Mouse (Mus musculus): ENCODE data around the gene Ykt6. TPM values are rescaled to one million over a fixed set of nuclear protein-coding genes. Genes with fewer than 3 reads are reported as not detected.

Gene Ykt6
- total RNA-seq, 2 experiments from 2014 or later = 78.9 to 79.3 TPM

- DNase-seq (ENCODE audit: low spot score in 2 of 2) = no peak
Observed at GRCm38 (mm10) chr11:5947796-5948195, 7.7 kb upstream of the Ykt6 start.

GRCm38 (mm10) chr11:5948546-5949250, 6.8 kb upstream of the Ykt6 start:
- DNase-seq (ENCODE audit: low spot score in 2 of 2) = no peak

GRCm38 (mm10) chr11:5949586-5950352, 5.7 kb upstream of the Ykt6 start, which contains the start of gene Gck:
Gck (minus strand) TSS chr11:5950081.
- no peak for DNase-seq (ENCODE audit: low spot score in 2 of 2)

GRCm38 (mm10) chr11:5952501-5952900, 3.0 kb upstream of the Ykt6 start:
- no peak for DNase-seq (ENCODE audit: low spot score in 2 of 2)

GRCm38 (mm10) chr11:5953130-5953765, 2.2 kb upstream of the Ykt6 start:
- no peak for DNase-seq (ENCODE audit: low spot score in 2 of 2)

GRCm38 (mm10) chr11:5954435-5954834, 1.1 kb upstream of the Ykt6 start:
- DNase-seq (ENCODE audit: low spot score in 2 of 2) = no peak

GRCm38 (mm10) chr11:5954965-5955504, 458 bp upstream of the Ykt6 start:
- DNase-seq (ENCODE audit: low spot score in 2 of 2) = no peak

GRCm38 (mm10) chr11:5960051-5960450, 4.6 kb downstream of the Ykt6 start:
- no peak for DNase-seq (ENCODE audit: low spot score in 2 of 2)

- no peak for DNase-seq (ENCODE audit: low spot score in 2 of 2)
Observed at GRCm38 (mm10) chr11:5965865-5966264, 10.4 kb downstream of the Ykt6 start.

GRCm38 (mm10) chr11:5966751-5967150, 11.3 kb downstream of the Ykt6 start:
- no peak for DNase-seq (ENCODE audit: low spot score in 2 of 2)

- no peak for DNase-seq (ENCODE audit: low spot score in 2 of 2)
Observed at GRCm38 (mm10) chr11:5968223-5968622, 12.7 kb downstream of the Ykt6 start.

- DNase-seq (ENCODE audit: low spot score in 2 of 2) = no peak
Observed at GRCm38 (mm10) chr11:5971202-5971601, 15.7 kb downstream of the Ykt6 start.

GRCm38 (mm10) chr11:5973151-5973550, 17.7 kb downstream of the Ykt6 start:
- no peak for DNase-seq (ENCODE audit: low spot score in 2 of 2)

- no peak for DNase-seq (ENCODE audit: low spot score in 2 of 2)
Observed at GRCm38 (mm10) chr11:5974053-5974452, 18.6 kb downstream of the Ykt6 start.

- DNase-seq (ENCODE audit: low spot score in 2 of 2) = no peak
Observed at GRCm38 (mm10) chr11:5975068-5975467, 19.6 kb downstream of the Ykt6 start.

GRCm38 (mm10) chr11:5976106-5976505, 20.6 kb downstream of the Ykt6 start:
- DNase-seq (ENCODE audit: low spot score in 2 of 2) = no peak

GRCm38 (mm10) chr11:5979088-5979487, 23.6 kb downstream of the Ykt6 start:
- no peak for DNase-seq (ENCODE audit: low spot score in 2 of 2)

GRCm38 (mm10) chr11:5980108-5980507, 24.6 kb downstream of the Ykt6 start:
- DNase-seq (ENCODE audit: low spot score in 2 of 2) = no peak

- DNase-seq (ENCODE audit: low spot score in 2 of 2) = no peak
Observed at GRCm38 (mm10) chr11:5980561-5980960, 25.1 kb downstream of the Ykt6 start.

- no peak for DNase-seq (ENCODE audit: low spot score in 2 of 2)
Observed at GRCm38 (mm10) chr11:5981323-5981722, 25.8 kb downstream of the Ykt6 start.

- DNase-seq (ENCODE audit: low spot score in 2 of 2) = no peak
Observed at GRCm38 (mm10) chr11:5983629-5984028, 28.1 kb downstream of the Ykt6 start.

GRCm38 (mm10) chr11:5988126-5988525, 32.6 kb downstream of the Ykt6 start:
- DNase-seq (ENCODE audit: low spot score in 2 of 2) = no peak
